Mouse (Mus musculus): ENCODE measurements around the gene Batf. TPM values are rescaled to one million over a fixed set of nuclear protein-coding genes. Genes with fewer than 3 reads are reported as not detected.
"Not testable (repeated sequence)": the region's sequence is repeated elsewhere in the genome, so short reads cannot be mapped to it uniquely, and the experiment has no call there.

The Batf gene
- polyA plus RNA-seq, 1 experiment from 2014 or later: 4.1 TPM

- Histone ChIP-seq H3K27ac (no peak overlapping the region), H3K4me3 (peak overlapping the region; percentile 23; the same call in 1 of the 2 replicates), H3K4me2 (peak overlapping the region; percentile 35), H3K27me3 (peaks cover 3% of the 10 kb centered on the region; the same call in 1 of the 2 replicates), H3K9me3 (no peaks in the 10 kb centered on the region), H3K4me1 (no peaks in the 10 kb centered on the region), H3K9ac (no peak overlapping the region), H3K36me3 (no peaks in the 10 kb centered on the region)
- no peak for ATAC-seq (ENCODE audit: insufficient number of reproducible peaks, low FRiP score, low TSS enrichment, low read depth)
- 64% methylated on average over 7 of the region's 7 CpGs for WGBS
Observed at GRCm38 (mm10) chr12:85687217-85687533, 706 bp downstream of the Batf start.

DNA sequence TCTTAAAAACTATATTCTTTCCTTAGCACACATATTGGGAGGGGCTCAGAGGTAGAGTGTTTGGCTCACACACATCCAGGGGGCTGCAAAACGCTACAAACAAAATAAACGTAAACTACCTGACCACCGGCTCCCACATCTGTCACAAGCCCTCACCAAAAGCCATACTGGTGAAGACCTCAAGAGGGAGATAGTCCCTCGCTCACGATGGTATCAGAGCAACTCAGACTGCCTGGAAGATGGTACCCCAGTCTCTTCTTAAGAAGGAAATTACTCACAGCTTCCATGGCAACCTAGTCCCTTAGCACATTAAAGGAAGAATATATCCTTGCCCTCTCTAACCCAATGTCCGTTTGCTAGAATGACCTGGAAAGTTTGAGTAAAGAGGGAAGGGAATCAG is 1.4 kb downstream of the Batf start:
- H3K9ac ChIP-seq: no peak overlapping the region
- WGBS: 75% methylated on average over 6 of the region's 6 CpGs
- no peaks in the 10 kb centered on the region for H3K4me1 ChIP-seq
- H3K4me2 ChIP-seq: no peak overlapping the region
- no peaks in the 10 kb centered on the region for H3K36me3 ChIP-seq
- ATAC-seq (ENCODE audit: insufficient number of reproducible peaks, low FRiP score, low TSS enrichment, low read depth): no peak
- no peak overlapping the region for H3K4me3 ChIP-seq
- H3K27me3 ChIP-seq: peaks cover 3% of the 10 kb centered on the region; the same call in 1 of the 2 replicates
- H3K9me3 ChIP-seq: no peaks in the 10 kb centered on the region
- H3K27ac ChIP-seq: no peak overlapping the region

DNA sequence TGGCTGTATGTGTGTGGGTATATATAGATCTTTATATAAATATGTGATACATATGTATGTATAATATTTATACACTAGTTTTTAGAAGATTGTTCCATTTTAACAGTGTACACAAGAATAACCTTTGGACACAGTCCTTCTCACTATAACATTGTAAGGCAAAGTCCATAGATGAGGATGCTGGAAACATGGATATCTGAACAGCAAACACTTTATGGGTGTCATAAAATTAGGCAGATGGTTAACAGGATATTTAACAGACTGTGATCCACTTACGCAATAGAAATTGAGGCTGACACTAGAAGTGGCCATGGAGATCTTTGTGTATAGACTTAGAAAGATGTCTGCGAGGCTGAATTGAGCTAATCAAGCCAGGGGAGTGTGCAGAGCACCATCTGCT is 9.3 kb downstream of the Batf start:
- H3K9ac ChIP-seq: no peak overlapping the region
- no peaks in the 10 kb centered on the region for H3K27me3 ChIP-seq
- peaks cover 3% of the 10 kb centered on the region; the same call in 1 of the 2 replicates for H3K4me1 ChIP-seq
- no peak for ATAC-seq (ENCODE audit: insufficient number of reproducible peaks, low FRiP score, low TSS enrichment, low read depth)
- H3K4me2 ChIP-seq: no peak overlapping the region
- no peaks in the 10 kb centered on the region for H3K36me3 ChIP-seq
- H3K27ac ChIP-seq: no peak overlapping the region
- no peaks in the 10 kb centered on the region for H3K9me3 ChIP-seq
- 84% methylated on average over 2 of the region's 2 CpGs for WGBS
- no peak overlapping the region for H3K4me3 ChIP-seq

DNA sequence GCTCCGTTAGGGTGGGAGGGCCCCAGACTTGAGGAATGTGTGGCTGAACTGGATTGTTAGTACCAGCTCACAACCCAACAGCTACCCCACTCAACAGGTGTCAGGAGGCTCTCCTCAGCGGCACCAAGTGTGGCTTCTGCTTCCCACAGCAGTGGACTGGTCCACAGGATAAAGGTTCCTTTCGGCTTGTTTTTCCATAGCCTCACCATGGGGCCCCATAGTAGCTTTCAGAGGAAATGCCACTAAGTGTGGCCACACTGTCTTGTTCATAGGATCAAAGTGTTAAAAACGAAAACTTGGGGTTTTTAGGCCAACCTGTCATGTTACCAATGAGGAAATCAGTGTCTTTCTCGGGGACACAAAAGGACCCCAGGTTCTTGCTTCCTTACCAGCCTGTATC is 10.0 kb downstream of the Batf start:
- no peak for ATAC-seq (ENCODE audit: insufficient number of reproducible peaks, low FRiP score, low TSS enrichment, low read depth)
- no peaks in the 10 kb centered on the region for H3K27me3 ChIP-seq
- 86% methylated on average over 5 of the region's 5 CpGs for WGBS
- no peak overlapping the region for H3K4me2 ChIP-seq
- H3K36me3 ChIP-seq: no peaks in the 10 kb centered on the region
- no peak overlapping the region for H3K4me3 ChIP-seq
- no peak overlapping the region for H3K9ac ChIP-seq
- H3K9me3 ChIP-seq: no peaks in the 10 kb centered on the region
- peaks cover 3% of the 10 kb centered on the region; the same call in 1 of the 2 replicates for H3K4me1 ChIP-seq
- H3K27ac ChIP-seq: no peak overlapping the region

- H3K36me3 ChIP-seq, H3K4me1 ChIP-seq, H3K9ac ChIP-seq, H3K9me3 ChIP-seq, H3K27me3 ChIP-seq: not testable (repeated sequence)
- peak overlapping the region; percentile 18 for H3K4me3 ChIP-seq
- peak; percentile 89 for ATAC-seq (ENCODE audit: insufficient number of reproducible peaks, low FRiP score, low TSS enrichment, low read depth)
- peak overlapping the region; percentile 33; the same call in 1 of the 2 replicates for H3K27ac ChIP-seq
- peak overlapping the region; percentile 34 for H3K4me2 ChIP-seq
- WGBS: 26% methylated on average over 15 of the region's 37 CpGs
Observed at GRCm38 (mm10) chr12:85698179-85698578, 11.7 kb downstream of the Batf start.

GRCm38 (mm10) chr12:85700191-85700841 is 13.8 kb downstream of the Batf start:
- no peaks in the 10 kb centered on the region for H3K27me3 ChIP-seq
- no peak overlapping the region for H3K9ac ChIP-seq
- 61% methylated on average over 6 of the region's 6 CpGs for WGBS
- no peak overlapping the region for H3K4me2 ChIP-seq
- H3K27ac ChIP-seq: no peak overlapping the region
- H3K4me1 ChIP-seq: peaks cover 15% of the 10 kb centered on the region
- H3K4me3 ChIP-seq: no peak overlapping the region
- no peaks in the 10 kb centered on the region for H3K36me3 ChIP-seq
- ATAC-seq (ENCODE audit: insufficient number of reproducible peaks, low FRiP score, low TSS enrichment, low read depth): no peak
- no peaks in the 10 kb centered on the region for H3K9me3 ChIP-seq

GRCm38 (mm10) chr12:85700842-85701223 is 14.4 kb downstream of the Batf start:
- Histone ChIP-seq H3K4me3 (no peak overlapping the region), H3K9me3 (no peaks in the 10 kb centered on the region), H3K27ac (no peak overlapping the region), H3K4me1 (peaks cover 20% of the 10 kb centered on the region), H3K9ac (no peak overlapping the region), H3K4me2 (no peak overlapping the region), H3K27me3 (no peaks in the 10 kb centered on the region), H3K36me3 (no peaks in the 10 kb centered on the region)
- 88% methylated on average over 7 of the region's 7 CpGs for WGBS
- ATAC-seq (ENCODE audit: insufficient number of reproducible peaks, low FRiP score, low TSS enrichment, low read depth): no peak

DNA sequence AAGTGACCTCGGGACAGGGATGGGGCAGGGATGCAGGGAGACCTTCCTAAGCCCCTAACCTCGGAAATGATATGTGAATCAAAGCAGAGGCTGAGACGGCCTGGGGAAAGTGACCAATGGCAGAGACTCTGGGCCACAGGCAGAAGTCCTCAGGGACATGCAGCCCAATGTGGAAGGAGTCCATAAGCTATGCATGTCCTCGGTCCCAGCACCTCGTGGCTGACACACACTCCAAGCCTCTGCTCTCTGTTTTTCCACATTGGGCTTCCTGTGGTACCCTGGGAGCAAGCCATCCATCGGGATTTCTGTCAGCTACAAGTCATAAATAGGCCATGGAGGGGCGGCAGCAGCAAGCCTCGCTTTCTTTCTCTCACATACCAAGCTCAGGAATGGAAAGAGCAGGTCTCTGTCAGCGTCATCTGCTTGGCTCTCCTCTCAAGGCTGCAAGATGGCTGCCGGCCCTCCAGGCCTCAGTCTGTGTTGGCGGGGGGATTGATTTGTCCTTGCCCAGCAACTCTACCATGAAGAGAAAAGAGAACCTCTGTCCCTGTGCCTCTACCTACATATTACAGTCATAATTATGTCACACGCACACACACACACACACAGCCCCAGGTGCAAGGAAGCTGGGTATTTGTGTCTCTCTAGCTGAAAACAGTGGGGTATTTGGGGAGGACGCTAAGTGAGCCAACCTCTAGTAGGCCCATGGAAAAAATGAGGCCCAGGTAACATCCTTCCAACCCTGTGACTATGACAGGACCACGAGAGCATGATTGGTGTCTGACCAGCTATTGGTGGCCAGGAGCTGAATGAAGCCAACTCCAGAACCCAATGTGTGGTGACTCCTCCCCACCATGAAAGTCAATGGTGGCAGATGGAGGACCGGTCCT is 15.9 kb downstream of the Batf start:
- Histone ChIP-seq H3K9ac (no peak overlapping the region), H3K27me3 (no peaks in the 10 kb centered on the region), H3K36me3 (no peaks in the 10 kb centered on the region), H3K9me3 (no peaks in the 10 kb centered on the region), H3K4me1 (peaks cover 31% of the 10 kb centered on the region), H3K4me3 (no peak overlapping the region), H3K27ac (no peak overlapping the region), H3K4me2 (no peak overlapping the region)
- whole genome bisulfite sequencing: 76% methylated on average over 15 of the region's 15 CpGs
- no peak for ATAC-seq (ENCODE audit: insufficient number of reproducible peaks, low FRiP score, low TSS enrichment, low read depth)

DNA sequence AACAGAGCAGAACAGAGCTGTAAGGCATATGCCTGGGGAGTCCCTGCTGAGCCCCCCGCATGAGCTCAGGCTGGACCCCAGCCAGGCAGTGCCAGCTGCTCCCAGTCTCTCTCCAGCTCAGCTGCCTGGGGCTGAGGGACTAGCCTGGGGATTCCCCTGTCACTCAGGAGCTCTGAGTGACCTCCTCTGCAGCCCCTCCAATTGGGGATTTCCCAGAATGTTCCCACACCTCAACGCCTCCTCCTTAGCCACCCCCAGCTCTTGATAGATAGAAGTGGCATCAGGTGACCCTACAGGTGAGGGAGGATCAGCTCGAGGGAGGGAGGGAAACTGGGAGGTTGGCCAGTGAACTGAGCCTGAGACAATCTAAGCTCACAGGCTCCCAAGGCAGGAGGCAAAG is 17.0 kb downstream of the Batf start:
- no peak overlapping the region for H3K4me3 ChIP-seq
- no peak overlapping the region for H3K4me2 ChIP-seq
- ATAC-seq (ENCODE audit: insufficient number of reproducible peaks, low FRiP score, low TSS enrichment, low read depth): no peak
- H3K9me3 ChIP-seq: no peaks in the 10 kb centered on the region
- H3K4me1 ChIP-seq: peaks cover 29% of the 10 kb centered on the region
- no peak overlapping the region for H3K9ac ChIP-seq
- 65% methylated on average over 3 of the region's 3 CpGs for whole genome bisulfite sequencing
- no peaks in the 10 kb centered on the region for H3K27me3 ChIP-seq
- H3K36me3 ChIP-seq: no peaks in the 10 kb centered on the region
- no peak overlapping the region for H3K27ac ChIP-seq

DNA sequence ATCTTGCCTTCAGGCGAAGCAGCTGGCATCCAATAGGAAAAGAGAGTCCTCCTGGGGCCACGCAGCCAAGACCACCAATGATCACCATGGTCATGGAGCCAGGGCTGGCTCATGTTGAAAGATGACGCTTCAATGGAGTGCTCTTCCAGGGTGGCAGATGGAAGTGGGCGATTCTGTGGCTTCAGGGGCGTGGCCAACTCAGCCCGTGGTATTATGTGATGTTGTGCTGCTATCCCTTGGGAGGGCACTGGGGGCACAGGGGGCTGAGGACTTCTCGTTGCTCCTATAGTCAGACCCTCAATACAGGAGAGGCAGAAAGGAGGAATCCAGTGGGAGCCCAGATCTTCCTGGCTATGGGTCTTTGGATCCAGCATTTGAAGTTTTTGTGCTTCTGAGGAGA is 18.1 kb downstream of the Batf start:
- no peak overlapping the region for H3K4me3 ChIP-seq
- H3K4me2 ChIP-seq: no peak overlapping the region
- WGBS: 70% methylated on average over 7 of the region's 7 CpGs
- H3K9me3 ChIP-seq: no peaks in the 10 kb centered on the region
- H3K4me1 ChIP-seq: peaks cover 29% of the 10 kb centered on the region
- no peak overlapping the region for H3K9ac ChIP-seq
- no peaks in the 10 kb centered on the region for H3K27me3 ChIP-seq
- ATAC-seq (ENCODE audit: insufficient number of reproducible peaks, low FRiP score, low TSS enrichment, low read depth): no peak
- no peak overlapping the region for H3K27ac ChIP-seq
- H3K36me3 ChIP-seq: no peaks in the 10 kb centered on the region

DNA sequence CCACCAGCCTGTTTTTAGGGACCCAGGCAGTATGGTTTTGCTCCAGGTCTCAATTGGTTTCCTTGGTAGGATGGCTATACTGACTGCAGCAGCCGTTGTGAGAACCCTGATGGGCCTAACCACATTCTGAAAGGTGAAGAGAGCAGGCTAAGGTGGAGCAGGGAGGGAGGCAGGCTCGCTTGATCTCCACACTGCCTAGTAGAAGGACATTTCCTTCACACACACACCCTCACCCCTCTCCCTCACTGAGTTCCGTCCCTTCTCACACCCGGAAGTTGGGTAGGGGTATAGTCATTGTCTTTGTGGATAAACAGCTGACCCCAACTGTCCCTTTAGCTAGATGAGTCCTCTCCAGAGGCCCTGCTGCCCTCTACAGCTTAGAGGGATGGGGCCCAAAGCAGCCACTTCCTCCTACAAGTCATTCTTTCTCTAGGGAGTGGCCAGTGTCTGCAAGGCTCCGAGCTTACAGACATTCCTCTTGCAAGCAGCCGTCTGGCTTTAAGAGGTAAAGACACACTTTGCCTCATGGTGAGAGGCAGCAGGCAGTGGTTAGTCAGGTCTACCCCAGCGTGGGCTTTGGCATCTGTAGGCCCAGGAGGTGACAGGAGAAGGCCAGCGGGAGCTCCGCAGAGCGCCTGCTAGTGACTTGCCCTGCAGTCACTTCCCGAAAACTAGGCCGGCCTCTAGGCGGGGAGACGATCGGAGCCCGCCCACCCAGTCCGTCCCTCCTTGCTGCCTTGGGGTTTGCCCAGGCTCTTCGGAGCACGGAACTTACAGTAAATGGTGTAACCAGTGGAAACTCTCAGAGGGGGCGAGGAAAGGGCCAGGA is 18.7 kb downstream of the Batf start:
- peak overlapping the region; percentile 35; the same call in 1 of the 2 replicates for H3K9ac ChIP-seq
- peak overlapping the region; percentile 43 for H3K4me3 ChIP-seq
- peak overlapping the region; percentile 82 for H3K4me2 ChIP-seq
- H3K4me1 ChIP-seq: peaks cover 29% of the 10 kb centered on the region
- peak overlapping the region; percentile 75 for H3K27ac ChIP-seq
- H3K27me3 ChIP-seq: no peaks in the 10 kb centered on the region
- H3K36me3 ChIP-seq: no peaks in the 10 kb centered on the region
- H3K9me3 ChIP-seq: no peaks in the 10 kb centered on the region
- ATAC-seq (ENCODE audit: insufficient number of reproducible peaks, low FRiP score, low TSS enrichment, low read depth): peak; percentile 62
- 10% methylated on average over 20 of the region's 20 CpGs for WGBS
